Mouse (Mus musculus) left cerebral cortex, adult 2 months (tissue): ENCODE measurements at regions not wholly inside any gene's neighbourhood (a gene's known extent, or its start where the extent isn't known, plus 50 kb on each side); places are given as distances from the start of the nearest gene placed in this dataset.
"Not testable (repeated sequence)": the region's sequence is repeated elsewhere in the genome, so short reads cannot be mapped to it uniquely, and the experiment has no call there.

ENCODE experiments used
- DNase-seq, 2 experiments: peaks; one replicate each; pipeline ENCODE4 v3.0.0; 2021 to 2022; ENCODE audit warnings: low spot score in 2 of 2, mixed read lengths in 1 of 2; ENCODE audit errors: extremely low spot score in 1 of 2
- H3K27ac ChIP-seq: fragments of 200-600 bp; 2 replicates; pipeline ENCODE4 v1.8.1; 2022
- H3K4me3 ChIP-seq: fragments of 200-600 bp; 2 replicates; pipeline ENCODE4 v1.8.1; 2022
- CTCF ChIP-seq: fragments of 200-600 bp; IDR thresholded peaks from 2 replicates; pipeline ENCODE4 v1.8.1; 2022; ENCODE audit warnings: antibody characterized with exemption, mild to moderate bottlenecking, moderate library complexity
- intact Hi-C: fragments of 180-260 bp; cut with DNase I; formaldehyde crosslinking; loops from one replicate; pipeline ENCODE4 v1.15.1; 2025

DNA sequence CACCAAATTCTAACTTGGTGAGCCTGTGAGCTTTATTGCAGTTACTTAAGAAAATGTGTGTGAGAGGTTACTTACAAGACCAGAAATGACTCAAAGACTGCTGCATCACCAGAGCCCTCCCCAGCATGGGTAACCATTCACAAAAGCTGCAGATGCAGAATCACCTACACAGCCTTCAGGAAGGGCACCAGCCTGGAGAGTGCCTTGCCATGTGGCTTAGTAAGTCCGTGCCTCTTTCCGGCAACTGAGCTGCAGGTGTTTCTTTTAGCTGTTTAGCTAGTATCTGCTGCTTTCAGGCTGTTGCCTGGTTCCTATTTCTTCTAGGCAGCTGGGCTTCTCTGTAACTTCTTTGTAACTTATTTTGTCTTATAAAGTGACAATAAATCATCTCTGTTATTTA, 213.2 kb upstream of the Stxbp6 start:
- intact Hi-C loops: no loop called here
- Histone ChIP-seq H3K4me3 (no peak overlapping the region), H3K27ac (no peak overlapping the region)
- no peak for TF ChIP-seq CTCF
- DNase-seq: no peak

DNA sequence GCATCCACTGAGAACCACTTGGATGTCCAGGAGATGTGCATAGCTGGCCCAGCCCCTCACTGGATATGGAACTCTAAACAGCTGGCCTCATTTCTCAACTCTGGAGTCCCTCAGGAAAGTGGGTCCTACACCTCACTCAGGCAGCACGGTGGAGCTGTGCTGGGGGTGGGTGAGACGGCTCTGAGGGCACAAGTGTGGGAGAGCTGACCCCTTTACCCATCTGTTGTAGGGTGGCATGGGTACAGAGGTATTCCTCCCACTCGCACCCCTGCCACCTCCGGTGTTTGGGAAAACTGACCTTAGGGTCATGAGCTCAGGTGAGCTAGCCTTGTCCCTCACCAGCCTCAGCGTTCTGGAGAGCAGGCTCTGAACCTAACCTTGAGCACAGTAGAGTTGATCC, 181.8 kb upstream of the Stxbp6 start:
- intact Hi-C loops: no loop called here
- TF ChIP-seq CTCF: no peak
- H3K4me3 ChIP-seq: no peak overlapping the region
- no peak overlapping the region for H3K27ac ChIP-seq
- no peak for DNase-seq

DNA sequence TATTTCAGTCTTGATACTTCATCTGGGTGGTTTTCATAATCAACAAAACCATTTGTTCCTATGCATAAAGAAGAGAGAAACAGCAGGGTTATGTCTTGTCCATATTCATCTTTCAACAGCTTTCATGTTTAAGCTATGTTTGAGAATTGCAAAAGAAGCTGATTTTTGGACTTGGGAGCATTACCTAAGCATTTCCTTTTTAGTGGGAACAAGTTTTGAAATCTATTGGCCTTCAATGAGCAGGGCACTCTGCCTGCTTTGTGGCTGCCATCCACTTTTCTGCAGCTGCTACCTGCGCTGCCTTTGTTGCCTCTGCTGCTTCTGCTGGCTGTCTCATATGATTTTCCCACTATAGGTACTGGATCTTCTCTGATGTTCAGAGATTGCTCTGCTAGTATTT, 136.6 kb upstream of the Stxbp6 start:
- TF ChIP-seq CTCF: no peak
- DNase-seq: no peak
- H3K27ac ChIP-seq: no peak overlapping the region

GRCm38 (mm10) chr12:45195304-45195920, 120.9 kb upstream of the Stxbp6 start:
- no peak overlapping the region for H3K4me3 ChIP-seq
- H3K27ac ChIP-seq: no peak overlapping the region
- intact Hi-C loops: no loop called here
- TF ChIP-seq CTCF: no peak
- DNase-seq: no peak

More for the DNA sequence above, 136.6 kb upstream of the Stxbp6 start:
- intact Hi-C loops: no loop called here
- no peak overlapping the region for H3K4me3 ChIP-seq

- Histone ChIP-seq H3K27ac (no peak overlapping the region), H3K4me3 (no peak overlapping the region)
- DNase-seq: peak in 1 of 2 experiments; percentile 24
- intact Hi-C loops: loop anchor here (5.0 to 10.0 kb wide), 5 partner anchors 198 to 585 kb away; no protein-coding TSS in a partner anchor
- peak; percentile 91 for TF ChIP-seq CTCF
These were observed 112.6 kb upstream of the Stxbp6 start for GRCm38 (mm10) chr12:45187149-45187548.

- intact Hi-C loops: loop anchor here (10.0 kb wide), 1 partner anchor 200 kb away; no protein-coding TSS in a partner anchor
- no peak overlapping the region for H3K27ac ChIP-seq
- TF ChIP-seq CTCF: no peak
- no peak for DNase-seq
- no peak overlapping the region for H3K4me3 ChIP-seq
These were observed 110.0 kb upstream of the Stxbp6 start for GRCm38 (mm10) chr12:45184510-45184909.

DNA sequence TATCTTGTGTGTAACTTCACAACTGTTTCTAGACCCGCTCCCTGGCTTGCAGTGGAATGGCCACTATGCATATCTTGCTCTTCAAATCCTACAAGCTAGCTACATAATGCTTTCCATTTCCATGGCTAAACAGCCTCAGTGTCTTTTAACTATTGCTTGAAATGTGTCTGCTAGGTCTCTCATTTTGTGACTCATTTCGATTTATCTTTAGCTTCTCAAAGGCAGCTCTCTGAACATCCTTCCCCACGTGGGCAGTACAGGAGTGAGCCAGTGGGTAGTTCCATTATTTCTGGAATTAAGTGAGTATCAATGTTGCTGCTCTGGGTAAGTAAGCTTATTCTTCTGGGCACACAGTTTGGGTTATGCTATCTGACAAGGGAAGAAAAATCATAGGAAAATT, 102.9 kb upstream of the Stxbp6 start:
- Histone ChIP-seq H3K27ac (no peak overlapping the region), H3K4me3 (no peak overlapping the region)
- intact Hi-C loops: loop anchor here (10.0 kb wide), 1 partner anchor 163 kb away; no protein-coding TSS in a partner anchor
- no peak for TF ChIP-seq CTCF
- DNase-seq: no peak

- intact Hi-C loops: loop anchor here (10.0 kb wide), 1 partner anchor 160 kb away; no protein-coding TSS in a partner anchor
- not testable (repeated sequence) for H3K4me3 ChIP-seq, DNase-seq, H3K27ac ChIP-seq
These were observed 100.8 kb upstream of the Stxbp6 start for GRCm38 (mm10) chr12:45175259-45175658.

DNA sequence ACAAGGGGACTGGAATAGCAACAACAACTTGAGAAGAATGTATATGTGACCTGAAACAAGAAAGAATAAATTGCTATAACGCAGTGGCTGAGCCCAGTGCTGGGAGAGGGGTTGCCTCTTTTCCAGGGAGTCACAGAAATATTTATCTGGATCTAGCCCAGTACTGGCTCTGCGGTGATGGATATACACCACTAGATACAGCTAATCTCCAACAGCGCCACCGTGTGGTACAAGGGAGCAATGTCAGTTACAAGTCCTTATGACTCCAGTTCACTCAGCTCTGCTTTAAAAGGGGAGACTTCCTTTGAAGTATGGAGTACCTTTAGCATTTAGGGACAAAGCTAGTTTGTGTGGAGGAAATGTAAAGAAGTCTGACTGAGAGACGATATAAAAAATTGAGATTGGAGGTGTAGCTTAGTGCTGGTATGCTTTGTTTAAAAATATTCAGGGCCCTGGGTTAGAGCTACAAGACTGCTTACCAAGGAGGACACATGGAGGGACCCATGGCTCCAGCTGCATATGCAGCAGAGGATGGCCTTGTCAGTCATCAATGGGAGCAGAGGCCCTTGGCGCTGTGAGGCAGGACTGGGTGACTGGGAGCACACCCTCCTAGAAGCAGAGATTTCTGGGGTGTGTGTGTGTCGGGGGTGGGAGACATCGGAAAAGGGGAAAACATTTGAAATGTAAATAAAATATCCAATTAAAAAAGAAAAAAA, 97.6 kb upstream of the Stxbp6 start:
- peak; percentile 84 for TF ChIP-seq CTCF
- peak; percentile 73 to 84 for DNase-seq
- no peak overlapping the region for H3K27ac ChIP-seq
- intact Hi-C loops: loop anchor here (2.0 to 10.0 kb wide), 6 partner anchors 100 to 500 kb away; partner anchors contain the start of gene Stxbp6
- H3K4me3 ChIP-seq: no peak overlapping the region

DNA sequence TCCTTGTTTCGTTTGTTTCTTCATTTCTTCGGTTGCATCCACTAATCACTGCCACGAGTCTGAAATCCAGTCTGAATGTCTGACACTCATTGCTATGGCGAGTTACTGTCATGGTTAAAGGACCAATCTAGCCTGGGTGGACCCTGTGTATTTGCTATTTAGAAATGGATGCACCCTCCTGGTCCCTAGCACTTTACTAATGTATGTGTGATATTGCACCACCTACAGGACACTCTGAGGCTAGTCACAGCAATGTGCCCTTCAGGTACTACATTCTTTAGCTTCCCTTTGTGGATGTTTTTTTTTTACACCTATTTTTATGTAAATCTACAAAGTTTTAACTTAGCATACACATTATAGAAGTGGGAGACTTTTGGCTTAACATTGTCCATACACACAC, 87.5 kb upstream of the Stxbp6 start:
- intact Hi-C loops: loop anchor here (1.0 to 10.0 kb wide), 2 partner anchors 314 to 567 kb away; no protein-coding TSS in a partner anchor
- Histone ChIP-seq H3K27ac (no peak overlapping the region), H3K4me3 (no peak overlapping the region)
- TF ChIP-seq CTCF: peak; percentile 62
- DNase-seq: no peak

DNA sequence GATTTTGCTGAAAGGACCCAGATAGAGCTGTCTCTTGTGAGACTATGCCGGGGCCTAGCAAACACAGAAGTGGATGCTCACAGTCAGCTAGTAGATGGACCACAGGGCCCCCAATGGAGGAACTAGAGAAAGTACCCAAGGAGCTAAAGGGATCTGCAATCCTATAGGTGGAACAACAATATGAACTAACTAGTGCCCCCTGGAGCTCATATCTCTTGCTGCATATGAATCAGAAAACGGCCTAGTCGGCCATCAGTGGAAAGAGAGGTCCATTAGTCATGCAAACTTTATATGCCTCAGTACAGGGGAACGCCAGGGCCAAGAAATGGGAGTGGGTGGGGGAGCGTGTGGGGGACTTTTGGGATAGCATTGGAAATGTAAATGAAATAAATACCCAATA, 87.1 kb upstream of the Stxbp6 start:
- intact Hi-C loops: loop anchor here (10.0 kb wide), 1 partner anchor 567 kb away; no protein-coding TSS in a partner anchor
- not testable (repeated sequence) for H3K4me3 ChIP-seq, DNase-seq, H3K27ac ChIP-seq

GRCm38 (mm10) chr12:45158986-45159385, 84.5 kb upstream of the Stxbp6 start:
- peak; percentile 37 for TF ChIP-seq CTCF

More at GRCm38 (mm10) chr12:45158986-45159385, 84.5 kb upstream of the Stxbp6 start:
- Histone ChIP-seq H3K4me3 (no peak overlapping the region), H3K27ac (no peak overlapping the region)
- DNase-seq: no peak
- intact Hi-C loops: no loop called here
